Mouse (Mus musculus): Measurements from ENCODE around the gene Bnip2.

Bnip2 gene

GRCm38 (mm10) chr9:70047839-70048238 is 58.6 kb downstream of the Bnip2 start:
- no peak for DNase-seq (ENCODE audit: low spot score in 2 of 2)

GRCm38 (mm10) chr9:70048280-70048679 is 59.0 kb downstream of the Bnip2 start:
- DNase-seq (ENCODE audit: low spot score in 2 of 2), result no peak

- DNase-seq (ENCODE audit: low spot score in 2 of 2), result no peak
Measured at GRCm38 (mm10) chr9:70048751-70049415, 59.6 kb downstream of the Bnip2 start.

- DNase-seq (ENCODE audit: low spot score in 2 of 2), result no peak
Measured at GRCm38 (mm10) chr9:70049416-70049783, 60.1 kb downstream of the Bnip2 start.

GRCm38 (mm10) chr9:70049839-70050238 is 60.6 kb downstream of the Bnip2 start:
- no peak for DNase-seq (ENCODE audit: low spot score in 2 of 2)

- DNase-seq (ENCODE audit: low spot score in 2 of 2), result no peak
Measured at GRCm38 (mm10) chr9:70052730-70053129, 63.5 kb downstream of the Bnip2 start.

GRCm38 (mm10) chr9:70053411-70053810 is 64.1 kb downstream of the Bnip2 start:
- DNase-seq (ENCODE audit: low spot score in 2 of 2), result no peak
